Mouse (Mus musculus): ENCODE measurements around the gene Sp1. TPM values are rescaled to one million over a fixed set of nuclear protein-coding genes. Genes with fewer than 3 reads are reported as not detected.

The Sp1 gene
- total and polyA plus RNA-seq, 3 experiments: 16.3 to 92.3 (median 47.2) TPM

DNA sequence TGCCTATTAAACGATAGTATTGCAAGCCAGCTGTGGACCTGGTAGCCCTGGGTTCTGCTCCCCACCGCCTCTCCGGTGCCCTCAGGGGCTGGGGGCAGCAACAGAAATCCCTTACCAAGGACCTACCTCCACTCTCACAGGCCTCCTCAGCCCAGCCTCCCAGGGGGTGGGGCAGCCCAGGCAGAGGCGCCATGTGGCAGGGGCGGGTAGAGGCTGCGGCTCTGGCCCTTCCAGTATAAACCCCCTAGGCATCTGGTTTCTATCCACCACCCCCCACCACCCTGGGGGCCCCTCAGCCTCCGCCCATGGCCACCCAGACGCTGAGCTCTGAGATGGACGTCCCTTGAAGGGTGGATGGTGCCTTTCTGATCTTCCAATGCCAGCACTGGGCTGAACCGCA, 35.2 kb upstream of the Sp1 start:
- Histone ChIP-seq H3K27ac (ENCODE audit: control insufficient read depth, low read depth, low read length) (no peak overlapping the region), H3K79me2 (ENCODE audit: control insufficient read depth, insufficient read depth, low read length, poor library complexity) (no peaks in the 10 kb centered on the region), H3K4me1 (ENCODE audit: control insufficient read depth in 1 of 2, insufficient read depth in 2 of 2, low read length in 2 of 2) (no peaks in the 10 kb centered on the region), H3K9ac (ENCODE audit: control insufficient read depth, low read depth, low read length, poor library complexity, severe bottlenecking) (no peak overlapping the region), H3K36me3 (ENCODE audit: control insufficient read depth in 1 of 2, insufficient read depth in 2 of 2, low read length in 2 of 2) (no peaks in the 10 kb centered on the region), H3K4me3 (ENCODE audit: control insufficient read depth in 1 of 2, insufficient read depth in 1 of 2, low read depth in 2 of 2, low read length in 2 of 2) (no peak overlapping the region), H3K9me3 (replicated peaks; ENCODE audit: insufficient read depth, low read length) (no peaks in the 10 kb centered on the region), H3K27me3 (ENCODE audit: control insufficient read depth in 1 of 2, insufficient read depth in 2 of 2, low read length in 2 of 2) (peaks cover 4 to 23% of the 10 kb centered on the region in 2 experiments; a peak in 3 of 4 replicates)
- no peak for TF ChIP-seq GABPA (IDR thresholded peaks at IDR 0.05; ENCODE audit: low read depth, low read length)
- no peak for DNase-seq (ENCODE audit: low read depth, low spot score)

- Histone ChIP-seq H3K4me1 (ENCODE audit: control insufficient read depth in 1 of 2, insufficient read depth in 2 of 2, low read length in 2 of 2) (peaks cover 10 to 14% of the 10 kb centered on the region in 2 experiments), H3K4me3 (ENCODE audit: control insufficient read depth in 1 of 2, insufficient read depth in 1 of 2, low read depth in 2 of 2, low read length in 2 of 2) (peak overlapping the region; percentile 61 to 68), H3K36me3 (ENCODE audit: control insufficient read depth in 1 of 2, insufficient read depth in 2 of 2, low read length in 2 of 2) (peaks cover 0 to 11% of the 10 kb centered on the region in 2 experiments; a peak in 2 of 4 replicates), H3K9me3 (replicated peaks; ENCODE audit: insufficient read depth, low read length) (no peaks in the 10 kb centered on the region), H3K27me3 (ENCODE audit: control insufficient read depth in 1 of 2, insufficient read depth in 2 of 2, low read length in 2 of 2) (peaks cover 6 to 13% of the 10 kb centered on the region in 2 experiments; a peak in 3 of 4 replicates), H3K27ac (ENCODE audit: control insufficient read depth, low read depth, low read length) (no peak overlapping the region), H3K79me2 (ENCODE audit: control insufficient read depth, insufficient read depth, low read length, poor library complexity) (no peaks in the 10 kb centered on the region), H3K9ac (ENCODE audit: control insufficient read depth, low read depth, low read length, poor library complexity, severe bottlenecking) (peak overlapping the region; percentile 60)
- TF ChIP-seq RCOR1 (IDR thresholded peaks at IDR 0.05; ENCODE audit: low read depth, low read length) (no peak), TCF12 (IDR thresholded peaks at IDR 0.05; ENCODE audit: low read depth, low read length) (peak; percentile 55), MYB (IDR thresholded peaks at IDR 0.05; ENCODE audit: low read depth, low read length) (no peak), UBTF (IDR thresholded peaks at IDR 0.05; ENCODE audit: borderline replicate concordance, insufficient read depth, low read depth, low read length) (peak; percentile 96; the same call in 1 of the 2 replicates), POLR2AphosphoS5 (IDR thresholded peaks at IDR 0.05; ENCODE audit: borderline replicate concordance, low read depth, low read length) (no peak), POLR2A (IDR thresholded peaks at IDR 0.05; ENCODE audit: control insufficient read depth in 1 of 2, insufficient read depth in 1 of 2, low read depth in 1 of 2, low read length in 2 of 2, poor library complexity in 1 of 2) (peak in 1 of 2 experiments; percentile 35; a peak in 1 of 4 replicates), ELF1 (IDR thresholded peaks at IDR 0.05; ENCODE audit: low read depth, low read length) (no peak), TBP (IDR thresholded peaks at IDR 0.05; ENCODE audit: low read depth, low read length) (no peak), HCFC1 (IDR thresholded peaks at IDR 0.05; ENCODE audit: low read depth, low read length) (no peak), EP300 (IDR thresholded peaks at IDR 0.05; ENCODE audit: low read depth in 1 of 2, low read length in 2 of 2) (no peak), CHD1 (IDR thresholded peaks at IDR 0.05; ENCODE audit: low read depth, low read length) (no peak), JUND (IDR thresholded peaks at IDR 0.05; ENCODE audit: low read depth, low read length) (no peak), SIN3A (IDR thresholded peaks at IDR 0.05; ENCODE audit: low read length) (no peak), CHD2 (IDR thresholded peaks at IDR 0.05; ENCODE audit: low read length) (no peak), ZKSCAN1 (IDR thresholded peaks at IDR 0.05; ENCODE audit: low read depth, low read length) (no peak), MAX (IDR thresholded peaks at IDR 0.05; ENCODE audit: low read length) (no peak), ZMIZ1 (IDR thresholded peaks at IDR 0.05; ENCODE audit: low read depth, low read length) (no peak), MAZ (IDR thresholded peaks at IDR 0.05; ENCODE audit: low read depth, low read length) (peak; percentile 81), MEF2A (IDR thresholded peaks at IDR 0.05; ENCODE audit: extremely low read depth, insufficient replicate concordance, low read depth, low read length, poor library complexity, severe bottlenecking) (no peak), USF2 (IDR thresholded peaks at IDR 0.05; ENCODE audit: borderline replicate concordance in 1 of 2, insufficient read depth in 1 of 2, low read depth in 1 of 2, low read length in 2 of 2) (no peak), ZNF384 (IDR thresholded peaks at IDR 0.05; ENCODE audit: low read depth, low read length) (0 out of 2 replicates have a peak, but pooled peaks have one; percentile 1), E2F4 (IDR thresholded peaks at IDR 0.05; ENCODE audit: borderline replicate concordance, low read depth, low read length) (no peak), NELFE (IDR thresholded peaks at IDR 0.05; ENCODE audit: low read depth, low read length) (0 out of 2 replicates have a peak, but pooled peaks have one; percentile 22)
- peak; percentile 79 for DNase-seq (ENCODE audit: low read depth, low spot score)
These were observed 29.3 kb upstream of the Sp1 start for GRCm38 (mm10) chr15:102376453-102377162.
